Mouse (Mus musculus) brain, adult 2 months (tissue): ENCODE measurements at regions not wholly inside any gene's neighbourhood (a gene's known extent, or its start where the extent isn't known, plus 50 kb on each side); places are given as distances from the start of the nearest gene placed in this dataset.

Experiments used
- DNase-seq: peaks from one replicate; pipeline ENCODE4 v3.0.0; 2011; ENCODE audit warnings: low read depth, low spot score

GRCm38 (mm10) chr13:85639376-85640229 lies 350.7 kb upstream of the Rasa1 start:
- DNase-seq = peak; percentile 51

GRCm38 (mm10) chr13:85629506-85630175 lies 340.7 kb upstream of the Rasa1 start:
- DNase-seq = peak; percentile 62
